Mouse (Mus musculus): ENCODE measurements around the gene Olfr372.

Olfr372 gene

GRCm38 (mm10) chr8:72099377-72100103 lies 58.5 kb downstream of the Olfr372 start:
- peak; percentile 9 to 22 for DNase-seq (ENCODE audit: low spot score in 2 of 2)

- DNase-seq (ENCODE audit: low spot score in 2 of 2) = no peak
Measured at GRCm38 (mm10) chr8:72105165-72105564, 64.1 kb downstream of the Olfr372 start.

GRCm38 (mm10) chr8:72106740-72107139 lies 65.7 kb downstream of the Olfr372 start, which contains the start of gene Olfr374:
Gene Olfr374, plus strand, starts transcription at chr8:72107040.
- DNase-seq (ENCODE audit: low spot score in 2 of 2) = no peak

Measured in frontal cortex, postnatal 10 days (tissue).